Mouse (Mus musculus) bone marrow, adult 2 months (tissue): ENCODE measurements at regions not wholly inside any gene's neighbourhood (a gene's known extent, or its start where the extent isn't known, plus 50 kb on each side); places are given as distances from the start of the nearest gene placed in this dataset.

Source experiments
- H3K27ac ChIP-seq: fragments of 200-500 bp; 2 replicates; pipeline ENCODE4 v1.5.1; 2012; ENCODE audit warnings: low read depth, mild to moderate bottlenecking, control low read depth, inconsistent platforms, low read length; ENCODE audit not compliant: control insufficient read depth, poor library complexity, insufficient read depth
- H3K4me1 ChIP-seq: fragments of 200-500 bp; 2 replicates; pipeline ENCODE4 v1.6.1; 2011; ENCODE audit warnings: low read length; ENCODE audit not compliant: control insufficient read depth, insufficient read depth
- H3K4me3 ChIP-seq: fragments of 200-500 bp; replicated peaks from 2 replicates; pipeline ENCODE3; 2011; ENCODE audit warnings: mild to moderate bottlenecking, low read depth, low read length, control low read depth; ENCODE audit not compliant: control insufficient read depth
- CTCF ChIP-seq: fragments of 200-500 bp; IDR thresholded peaks from 2 replicates; pipeline ENCODE4 v1.5.1; 2011; ENCODE audit warnings: low read length, control low read depth; ENCODE audit not compliant: control insufficient read depth, insufficient read depth
- POLR2A ChIP-seq: fragments of 200-500 bp; IDR thresholded peaks from 2 replicates; pipeline ENCODE4 v1.6.1; 2011; ENCODE audit warnings: low read depth, mild to moderate bottlenecking, control low read depth, low read length, borderline replicate concordance; ENCODE audit not compliant: control insufficient read depth
- WGBS: fragments of 180-500 bp; shearing (Covaris S2); methylation state at CpG from one replicate; pipeline ENCODE4 v1.1.7; 2018; 5-methylcytosine and 5-hydroxymethylcytosine counted together

DNA sequence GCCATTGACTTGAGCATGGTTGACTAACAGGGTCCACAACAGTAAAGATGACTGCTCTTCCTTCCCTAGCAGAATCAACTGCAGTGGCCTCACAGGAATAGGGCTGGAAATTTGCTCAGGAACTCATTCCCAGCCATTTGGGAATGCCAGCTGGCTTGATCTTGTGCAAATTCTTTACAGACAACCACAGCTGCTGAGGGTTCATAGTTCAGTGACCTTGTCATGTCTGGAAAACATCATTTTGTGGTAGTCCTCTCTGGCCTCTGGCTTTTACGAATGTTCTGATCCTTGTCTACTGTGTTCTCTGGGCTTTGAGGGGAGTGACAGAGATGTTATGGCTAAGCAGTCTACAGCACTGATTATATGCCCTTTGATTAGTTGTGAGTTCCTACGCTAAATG, 432.0 kb downstream of the Gm21750 start:
- Histone ChIP-seq H3K4me1 (no peaks in the 10 kb centered on the region), H3K27ac (no peak overlapping the region), H3K4me3 (no peak overlapping the region)
- TF ChIP-seq POLR2A (no peak), CTCF (no peak)
- 72% methylated on average over 2 of the region's 2 CpGs for WGBS

DNA sequence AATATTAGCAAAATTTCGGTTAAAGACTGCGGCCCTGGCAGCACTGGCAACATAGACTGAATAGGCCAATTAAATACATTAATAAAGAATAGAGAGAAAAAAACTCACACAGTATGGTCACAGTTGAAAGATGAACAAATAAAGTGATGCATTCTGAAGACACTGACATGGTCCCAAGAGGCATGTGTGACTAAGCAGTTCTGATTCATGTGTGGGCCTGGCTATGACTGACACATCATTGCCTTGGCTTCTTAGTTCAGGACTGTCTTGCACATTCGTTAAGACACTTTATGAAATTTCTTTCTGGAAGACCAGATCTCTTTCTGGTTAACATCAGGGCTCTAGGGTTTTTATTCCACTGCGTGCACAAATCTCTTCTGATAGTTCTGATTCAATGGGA, 438.7 kb downstream of the Gm21750 start:
- H3K4me3 ChIP-seq: no peak overlapping the region
- no peak overlapping the region for H3K27ac ChIP-seq
- no peaks in the 10 kb centered on the region for H3K4me1 ChIP-seq
- TF ChIP-seq CTCF (no peak), POLR2A (no peak)
- 78% methylated on average over 4 of the region's 4 CpGs for WGBS

DNA sequence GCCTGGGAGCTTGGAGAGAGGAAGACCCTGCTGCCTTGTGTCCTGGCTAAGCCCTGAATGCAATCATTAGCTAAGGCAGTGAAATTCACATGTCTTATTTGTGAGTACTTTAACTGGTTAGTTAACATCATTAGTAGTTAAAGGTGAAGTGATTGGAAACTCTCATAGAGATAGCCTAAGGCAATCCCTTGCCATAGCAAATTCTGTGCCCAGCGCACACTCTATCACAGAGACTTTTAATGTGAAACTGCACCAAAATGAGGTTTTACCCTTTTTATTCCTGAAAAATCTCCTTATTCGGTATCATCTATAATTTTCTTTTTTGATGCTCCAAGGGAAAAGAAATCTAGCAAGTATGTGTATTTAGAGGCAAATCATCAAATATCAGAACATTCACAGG, 451.6 kb downstream of the Gm21750 start:
- no peak overlapping the region for H3K4me3 ChIP-seq
- 85% methylated on average over 2 of the region's 2 CpGs for WGBS
- no peak for TF ChIP-seq POLR2A
- TF ChIP-seq CTCF: no peak

DNA sequence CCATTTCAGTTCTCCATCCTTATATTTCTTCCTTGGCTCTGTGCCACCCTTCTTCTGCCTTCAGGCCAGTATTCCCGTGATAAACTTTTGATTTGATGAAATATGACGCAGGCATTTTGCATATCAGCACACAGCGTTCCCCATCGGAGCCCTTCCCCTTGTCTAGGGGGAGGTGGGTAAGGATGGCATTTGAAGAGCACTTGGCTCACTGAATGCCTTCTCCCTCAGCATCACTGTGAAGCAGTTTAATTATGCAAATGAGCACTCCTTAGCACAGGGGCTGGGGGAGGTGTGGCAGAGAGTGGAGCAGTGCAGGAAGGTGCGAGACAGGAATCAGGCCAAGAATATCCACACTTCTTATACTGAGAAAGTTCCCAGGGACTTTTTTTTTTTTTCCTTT, 452.1 kb downstream of the Gm21750 start:
- TF ChIP-seq CTCF: no peak
- TF ChIP-seq POLR2A: no peak
- Histone ChIP-seq H3K4me1 (no peaks in the 10 kb centered on the region), H3K27ac (no peak overlapping the region), H3K4me3 (no peak overlapping the region)
- WGBS: 78% methylated on average over 5 of the region's 5 CpGs

More for the DNA sequence above, 451.6 kb downstream of the Gm21750 start:
- Histone ChIP-seq H3K4me1 (no peaks in the 10 kb centered on the region), H3K27ac (no peak overlapping the region)

DNA sequence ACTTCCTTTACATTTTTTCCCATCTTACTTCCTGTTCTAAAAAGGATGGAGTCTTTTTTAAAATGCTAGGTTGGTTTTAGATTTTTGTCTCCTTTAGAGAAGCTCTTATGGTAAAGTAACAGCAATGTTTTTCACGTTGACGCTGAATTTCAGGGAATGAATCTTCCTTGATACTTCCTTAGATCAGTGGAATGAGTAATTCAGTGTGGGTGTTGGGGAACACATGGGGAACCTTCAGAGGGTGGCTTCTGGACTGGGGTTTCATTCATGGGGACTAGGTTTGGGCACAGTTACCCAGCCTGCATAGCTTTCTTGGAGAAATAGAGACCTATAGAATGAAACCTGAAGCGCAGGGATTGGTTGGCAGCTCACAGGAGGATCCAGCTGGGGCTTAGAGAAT, 452.5 kb downstream of the Gm21750 start:
- H3K27ac ChIP-seq: no peak overlapping the region
- no peak overlapping the region for H3K4me3 ChIP-seq
- TF ChIP-seq CTCF (no peak), POLR2A (no peak)
- 77% methylated on average over 3 of the region's 3 CpGs for WGBS
- no peaks in the 10 kb centered on the region for H3K4me1 ChIP-seq

DNA sequence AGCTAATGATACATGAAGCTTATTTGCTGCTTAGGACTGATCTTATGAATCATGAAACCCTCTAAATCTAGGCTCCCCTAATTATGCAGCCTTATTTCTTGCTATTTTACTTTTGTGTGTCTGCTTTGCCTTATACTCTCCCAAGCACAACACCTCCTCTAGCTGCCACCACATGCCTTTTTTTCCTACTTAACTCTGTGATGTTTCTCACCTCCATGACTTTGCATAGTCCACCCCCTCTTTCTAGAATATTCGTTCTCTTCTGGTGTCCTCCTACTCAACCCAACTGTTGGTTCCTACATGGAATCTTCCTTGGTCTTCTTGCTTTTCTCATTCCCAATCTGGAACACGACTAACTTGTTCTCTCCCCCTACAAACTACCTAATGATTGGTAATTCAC, 456.7 kb downstream of the Gm21750 start:
- TF ChIP-seq CTCF: no peak
- TF ChIP-seq POLR2A: no peak

DNA sequence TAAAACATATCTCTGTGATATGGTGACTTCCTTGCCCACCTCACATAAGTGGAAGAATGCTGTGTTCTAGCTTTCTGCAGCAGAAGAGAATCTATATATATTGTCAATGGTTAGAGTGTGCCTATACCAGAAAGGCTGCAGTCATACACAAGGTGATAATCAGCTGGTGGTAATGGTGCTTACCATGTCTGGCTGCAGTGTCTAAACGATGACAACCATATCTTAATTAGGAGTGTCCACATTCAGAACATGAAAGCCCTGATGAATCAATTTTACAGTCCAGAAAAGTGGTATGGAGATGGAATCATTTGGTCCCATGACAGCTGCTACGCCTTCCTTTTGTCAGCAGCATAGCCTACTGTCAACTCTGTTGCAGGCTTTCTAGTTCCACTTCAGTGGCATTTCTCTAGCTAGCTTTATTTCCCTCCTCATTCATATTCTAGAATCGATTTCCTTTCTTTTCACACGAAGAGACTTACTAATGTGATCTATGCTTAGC, 484.2 kb downstream of the Gm21750 start:
- TF ChIP-seq CTCF (no peak), POLR2A (no peak)
- 46% methylated on average over 4 of the region's 4 CpGs for WGBS
- H3K4me3 ChIP-seq: no peak overlapping the region

More for the DNA sequence above, 456.7 kb downstream of the Gm21750 start:
- Histone ChIP-seq H3K27ac (no peak overlapping the region), H3K4me1 (no peaks in the 10 kb centered on the region), H3K4me3 (no peak overlapping the region)
- 70% methylated on average over 2 of the region's 2 CpGs for WGBS

DNA sequence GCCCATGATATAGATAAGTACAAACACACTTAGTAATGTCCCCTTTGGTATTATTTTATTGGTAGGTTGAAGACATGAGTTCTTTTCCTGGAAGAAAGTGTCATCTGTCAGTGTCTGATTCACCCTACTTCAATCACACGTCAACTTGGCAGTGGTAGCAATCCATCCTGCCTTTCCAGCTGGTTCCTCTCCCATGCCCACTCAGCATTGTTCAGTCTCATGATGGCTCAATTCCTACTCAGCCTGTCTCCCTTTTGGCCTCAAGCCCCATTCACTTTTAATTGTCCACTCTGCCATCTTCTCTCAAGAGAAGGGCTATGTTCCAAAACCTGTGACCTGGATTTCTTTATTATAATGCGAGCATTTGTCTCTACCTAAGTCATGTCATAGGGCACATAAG, 474.4 kb upstream of the Htr2a start:
- 74% methylated on average over 2 of the region's 2 CpGs for WGBS
- no peak overlapping the region for H3K27ac ChIP-seq
- H3K4me3 ChIP-seq: no peak overlapping the region
- TF ChIP-seq POLR2A (no peak), CTCF (no peak)
- no peaks in the 10 kb centered on the region for H3K4me1 ChIP-seq

More for the DNA sequence above, 484.2 kb downstream of the Gm21750 start:
- H3K4me1 ChIP-seq: no peaks in the 10 kb centered on the region
- no peak overlapping the region for H3K27ac ChIP-seq
